Mouse (Mus musculus): Measurements from ENCODE around the gene Stx8.

- no peak for TF ChIP-seq EP300 (IDR thresholded peaks at IDR 0.05; ENCODE audit: insufficient read depth, low read depth, low read length)
- no peak for TF ChIP-seq POLR2A (IDR thresholded peaks at IDR 0.05; ENCODE audit: insufficient read depth, low read length)
- TF ChIP-seq CTCF (IDR thresholded peaks at IDR 0.05; ENCODE audit: low read depth, low read length): no peak
Observed at GRCm38 (mm10) chr11:68136687-68137086, 170.7 kb downstream of the Stx8 start.

Data from ES-Bruce4 (cell line).